Mouse (Mus musculus) left cerebral cortex, postnatal 10 days (tissue): ENCODE data around the gene Dydc1. TPM values are rescaled to one million over a fixed set of nuclear protein-coding genes. Genes with fewer than 3 reads are reported as not detected.

Source experiments
- total RNA-seq, 2 experiments: library from RNA; stranded (reverse); gene quantifications; 2 replicates each; pipeline ENCODE4 v1.2.3; 2021

Dydc1 gene
- total RNA-seq, 2 experiments from 2014 or later = not detected

Other genes starting within 250 kb of the Dydc1 start
- gene Sh2d4b, start 179.6 kb upstream of the Dydc1 start, total RNA-seq = 1 to 10 TPM; 3.6 to 4.6 TPM
- 10 to 100 TPM; 63.3 to 64.5 TPM for gene Tspan14, start 106.1 kb upstream of the Dydc1 start, total RNA-seq
- gene Fam213a, start 59.1 kb upstream of the Dydc1 start, total RNA-seq = 100 to 1,000 TPM in 1 of 2 experiments, 10 to 100 TPM in 1; 97.0 to 101 TPM
- gene Dydc2, start 3.7 kb upstream of the Dydc1 start, total RNA-seq = under 1 TPM; 0.73 to 0.75 TPM
- gene Mat1a, start 32.1 kb downstream of the Dydc1 start, total RNA-seq = not detected
- not detected for gene Sftpa1, start 58.9 kb downstream of the Dydc1 start, total RNA-seq
- gene Mbl1, start 78.5 kb downstream of the Dydc1 start, total RNA-seq = not detected
- not detected for gene Sftpd, start 112.2 kb downstream of the Dydc1 start, total RNA-seq
- gene Gm2832, start 205.9 kb downstream of the Dydc1 start, total RNA-seq = under 1 TPM; 0.36 to 0.54 TPM